Mouse (Mus musculus) C2C12 (cell line): ENCODE data around the gene Fancc.

ENCODE experiments used
- CEBPB ChIP-seq: IDR thresholded peaks from one replicate; pipeline ENCODE4 v1.6.1; 2011; ENCODE audit warnings: low read depth, mild to moderate bottlenecking, control low read depth, moderate library complexity
- CTCF ChIP-seq: IDR thresholded peaks from one replicate; pipeline ENCODE4 v1.5.1; 2011; ENCODE audit not compliant: control insufficient read depth, insufficient read depth, insufficient read length
- MYOG ChIP-seq: IDR thresholded peaks from one replicate; pipeline ENCODE4 v1.6.1; 2011; ENCODE audit not compliant: control insufficient read depth, insufficient read length; ENCODE audit errors: extremely low read depth
- USF1 ChIP-seq: IDR thresholded peaks from one replicate; pipeline ENCODE4 v1.6.1; 2011; ENCODE audit warnings: low read depth, mild to moderate bottlenecking, control low read depth, moderate library complexity

- TF ChIP-seq CTCF (no peak), CEBPB (no peak), MYOG (no peak), USF1 (peak; percentile 86)
Measured at GRCm38 (mm10) chr13:63239877-63240671, 257.0 kb downstream of the Fancc start.
